Mouse (Mus musculus) urinary bladder, postnatal 14 days (tissue): Measurements from ENCODE around the gene Meioc.

Source experiments
- DNase-seq: peaks from one replicate; pipeline ENCODE4 v3.0.0; 2021; ENCODE audit warnings: low spot score

Gene Meioc

GRCm38 (mm10) chr11:102663416-102663815, at the start of gene Meioc:
Meioc (plus strand) TSS chr11:102663716.
- DNase-seq = no peak

DNA sequence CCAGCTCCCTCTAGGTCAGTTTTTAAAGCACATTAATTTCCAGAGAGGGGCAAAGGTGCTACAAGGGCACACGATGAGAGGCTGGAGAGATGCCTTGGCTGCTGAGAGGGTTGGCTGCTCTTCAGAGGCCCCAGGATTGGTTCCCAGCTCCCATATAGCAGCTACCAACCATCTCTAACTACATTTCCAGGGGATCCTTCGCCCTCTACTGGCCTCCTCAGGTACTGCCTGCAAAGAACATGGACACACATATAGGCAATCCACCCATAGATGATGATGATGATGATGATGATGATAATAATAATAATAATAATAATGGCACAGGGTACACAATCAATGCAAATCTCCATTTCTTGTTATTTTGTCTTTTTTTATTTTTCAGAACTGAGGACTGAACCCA, 44.1 kb upstream of the Meioc start:
- DNase-seq = no peak

- DNase-seq = peak; percentile 64
These were observed 39.4 kb upstream of the Meioc start for GRCm38 (mm10) chr11:102623876-102624789.

GRCm38 (mm10) chr11:102624888-102625407, 38.6 kb upstream of the Meioc start:
- DNase-seq = no peak

GRCm38 (mm10) chr11:102627171-102627931, 36.2 kb upstream of the Meioc start:
- DNase-seq = no peak

GRCm38 (mm10) chr11:102628529-102628928, 35.0 kb upstream of the Meioc start:
- DNase-seq = no peak

GRCm38 (mm10) chr11:102629375-102629774, 34.1 kb upstream of the Meioc start:
- no peak for DNase-seq

- no peak for DNase-seq
These were observed 32.8 kb upstream of the Meioc start for GRCm38 (mm10) chr11:102630731-102631130.

DNA sequence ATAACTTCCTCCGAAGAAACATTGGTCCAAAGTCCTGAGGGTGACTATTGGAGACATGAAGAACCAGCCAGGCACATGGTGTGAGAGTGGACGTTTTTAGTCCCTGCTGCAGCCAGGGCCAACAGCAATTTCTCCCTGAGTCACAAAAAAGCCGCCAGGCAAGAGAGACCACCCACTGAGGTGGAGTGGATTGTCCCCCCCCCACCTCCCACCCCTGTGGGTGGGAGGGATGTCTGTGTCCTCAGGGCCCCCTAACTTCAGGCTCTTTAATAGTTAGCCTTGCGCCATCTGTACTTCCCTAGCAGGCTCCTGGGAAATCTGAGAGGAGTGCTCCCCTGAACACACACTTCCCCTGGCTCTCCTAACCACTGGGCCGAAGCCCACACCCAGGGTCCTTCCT, 32.3 kb upstream of the Meioc start:
- no peak for DNase-seq

GRCm38 (mm10) chr11:102632725-102633124, 30.8 kb upstream of the Meioc start:
- no peak for DNase-seq

DNA sequence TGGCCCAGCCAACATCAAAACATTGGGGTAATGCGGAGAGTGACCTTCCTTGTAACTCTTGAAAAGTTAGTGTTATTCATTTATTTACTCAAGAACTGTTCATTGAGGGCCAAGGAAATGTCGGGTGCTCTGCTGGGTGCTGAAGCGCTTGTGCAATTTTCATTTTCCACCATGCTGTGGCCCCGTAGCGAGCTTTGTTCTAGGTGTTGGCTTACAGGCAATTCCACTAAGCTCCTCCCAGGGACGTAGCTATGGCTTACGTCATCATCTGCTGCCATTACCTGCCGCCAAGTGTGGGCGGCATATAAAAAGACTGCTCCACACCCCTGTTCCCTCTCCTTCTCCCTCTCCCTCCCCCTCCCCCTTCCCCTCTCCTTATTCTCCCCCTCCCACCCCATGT, 30.1 kb upstream of the Meioc start:
- no peak for DNase-seq

GRCm38 (mm10) chr11:102636887-102637286, 26.6 kb upstream of the Meioc start:
- no peak for DNase-seq

GRCm38 (mm10) chr11:102643891-102644382, 19.6 kb upstream of the Meioc start:
- peak; percentile 76 for DNase-seq

DNA sequence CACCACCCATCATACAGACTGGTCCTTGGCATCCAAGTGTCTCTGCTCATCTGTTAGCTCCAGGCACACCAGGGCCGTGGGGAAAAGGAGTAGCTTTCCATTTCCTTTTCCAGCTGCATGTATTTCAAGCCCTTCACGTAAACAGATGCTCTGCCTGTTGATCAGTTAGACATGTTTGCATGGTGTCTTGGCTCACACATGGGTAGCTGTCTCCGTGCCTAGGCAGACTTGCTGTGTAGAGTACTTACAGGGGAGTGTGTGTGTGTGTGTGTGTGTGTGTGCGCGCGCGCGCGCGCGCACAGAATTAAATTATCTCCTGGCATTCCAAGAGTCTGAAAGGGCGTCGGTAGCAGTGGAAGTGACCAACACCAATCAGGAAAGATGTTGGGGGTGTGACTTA, 17.3 kb upstream of the Meioc start:
- no peak for DNase-seq

GRCm38 (mm10) chr11:102647885-102648284, 15.6 kb upstream of the Meioc start:
- no peak for DNase-seq

DNA sequence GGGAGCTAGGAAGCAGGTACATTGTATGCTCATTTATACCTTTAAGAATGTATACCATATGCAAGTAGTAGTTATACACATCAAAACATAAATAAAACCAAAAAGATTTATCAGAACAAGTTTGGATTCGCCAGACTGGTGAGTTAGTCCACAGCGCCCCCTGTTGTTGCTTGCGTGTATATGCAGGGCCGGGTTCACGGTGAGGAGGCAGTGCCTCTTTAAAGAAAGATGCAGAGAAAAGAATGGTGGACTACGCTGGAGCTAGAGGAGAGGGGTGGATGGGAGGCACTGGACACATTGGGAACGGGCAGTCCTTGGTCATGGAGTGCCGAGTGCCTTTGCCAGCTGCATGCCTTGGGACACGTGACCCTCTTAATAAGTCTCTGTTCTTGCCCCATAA, 12.1 kb upstream of the Meioc start:
- peak; percentile 80 for DNase-seq

- no peak for DNase-seq
These were observed 10.7 kb upstream of the Meioc start for GRCm38 (mm10) chr11:102652844-102653243.

- no peak for DNase-seq
These were observed 7.6 kb upstream of the Meioc start for GRCm38 (mm10) chr11:102655888-102656287.

DNA sequence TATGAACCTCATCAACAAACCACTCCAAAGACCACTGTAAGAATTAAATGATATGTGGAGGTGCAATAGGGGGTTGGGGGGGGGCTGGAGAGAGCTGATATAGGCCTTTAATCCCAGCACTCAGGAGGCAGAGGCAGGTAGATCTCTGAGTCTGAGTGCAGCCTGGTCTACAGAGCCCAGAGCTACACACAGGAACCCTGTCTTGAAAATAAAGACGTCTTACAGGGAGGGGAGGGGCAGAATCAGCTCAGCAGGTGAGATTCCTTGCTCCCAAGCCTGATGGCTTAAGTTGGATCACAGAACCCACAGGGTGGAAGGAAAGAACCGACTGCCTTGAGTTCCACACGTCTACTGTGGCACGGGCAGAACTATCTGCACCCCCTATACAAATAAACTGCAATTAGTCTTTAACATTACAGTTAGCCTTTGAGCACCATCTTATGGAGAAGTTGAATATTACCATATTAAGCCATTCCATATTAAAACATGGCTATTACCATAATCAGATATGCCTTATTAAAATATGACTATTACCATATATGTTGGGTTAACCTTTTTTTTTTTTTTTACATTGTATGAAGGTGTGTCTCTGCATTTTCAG, 7.1 kb upstream of the Meioc start:
- no peak for DNase-seq

GRCm38 (mm10) chr11:102656931-102657330, 6.6 kb upstream of the Meioc start:
- no peak for DNase-seq

- no peak for DNase-seq
These were observed 1.6 kb downstream of the Meioc start for GRCm38 (mm10) chr11:102665151-102665550.
